Mouse (Mus musculus) gastrocnemius, postnatal 25 days (tissue): ENCODE measurements at regions not wholly inside any gene's neighbourhood (a gene's known extent, or its start where the extent isn't known, plus 50 kb on each side); places are given as distances from the start of the nearest gene placed in this dataset.

Source experiments
- DNase-seq: peaks from one replicate; pipeline ENCODE4 v3.0.0; 2022

DNA sequence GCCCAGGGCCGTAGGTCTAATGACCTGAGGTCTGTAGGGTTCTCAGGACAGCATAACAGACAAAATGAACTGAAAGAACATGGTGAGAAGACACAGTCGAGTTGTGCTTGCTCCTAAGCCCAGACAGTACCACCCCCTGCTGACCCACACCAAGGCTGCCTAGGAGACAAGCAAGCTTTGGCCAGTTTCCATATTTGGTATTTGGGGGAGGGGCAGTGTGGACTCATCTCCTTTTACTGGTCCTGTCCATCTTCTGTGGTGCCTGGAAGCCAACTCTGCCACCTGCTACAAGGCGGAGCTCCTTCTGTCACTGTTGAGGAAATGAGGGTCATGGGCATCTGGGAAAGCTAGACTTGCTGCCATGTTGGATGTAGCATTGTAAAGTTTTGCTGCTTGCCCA lies 68.9 kb downstream of the Tex29 start:
- no peak for DNase-seq

- DNase-seq, result no peak
These were observed 71.6 kb downstream of the Tex29 start for GRCm38 (mm10) chr8:11911639-11912450.

DNA sequence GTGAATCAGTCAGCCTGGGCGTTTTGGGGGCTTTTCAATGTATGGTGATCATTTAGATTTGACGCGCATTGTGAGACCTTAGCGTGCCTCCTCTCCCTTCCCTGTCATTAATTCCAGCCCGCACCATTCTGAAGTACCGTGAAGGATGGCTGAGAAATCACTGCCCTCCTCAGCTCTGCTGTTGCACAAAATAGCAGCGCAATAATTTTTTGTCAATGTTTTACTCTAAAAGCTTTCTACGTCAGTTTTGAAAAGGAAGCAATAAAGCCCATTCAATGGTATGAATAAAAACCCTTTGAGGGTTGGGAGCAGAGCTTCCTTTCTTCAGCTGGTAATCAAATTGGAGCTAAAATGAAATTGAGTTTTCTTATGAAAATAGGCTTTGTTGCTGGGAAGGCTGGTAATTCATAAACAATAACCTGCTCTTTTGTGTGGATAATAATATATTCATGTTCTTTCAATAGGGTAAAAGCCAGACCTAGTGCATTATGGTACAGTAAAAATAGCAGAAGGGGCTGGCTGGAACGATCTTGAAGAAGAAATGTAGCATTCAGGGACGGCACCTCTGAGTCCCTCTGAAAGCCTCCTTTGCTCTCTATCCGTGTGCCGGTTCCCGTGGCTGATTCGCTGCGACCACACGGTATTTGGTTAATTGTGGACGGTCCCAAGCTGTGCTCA lies 72.3 kb downstream of the Tex29 start:
- DNase-seq, result no peak

GRCm38 (mm10) chr8:11913129-11913900 lies 73.0 kb downstream of the Tex29 start:
- DNase-seq, result peak; percentile 56

GRCm38 (mm10) chr8:11914131-11914530 lies 73.9 kb downstream of the Tex29 start:
- no peak for DNase-seq

DNA sequence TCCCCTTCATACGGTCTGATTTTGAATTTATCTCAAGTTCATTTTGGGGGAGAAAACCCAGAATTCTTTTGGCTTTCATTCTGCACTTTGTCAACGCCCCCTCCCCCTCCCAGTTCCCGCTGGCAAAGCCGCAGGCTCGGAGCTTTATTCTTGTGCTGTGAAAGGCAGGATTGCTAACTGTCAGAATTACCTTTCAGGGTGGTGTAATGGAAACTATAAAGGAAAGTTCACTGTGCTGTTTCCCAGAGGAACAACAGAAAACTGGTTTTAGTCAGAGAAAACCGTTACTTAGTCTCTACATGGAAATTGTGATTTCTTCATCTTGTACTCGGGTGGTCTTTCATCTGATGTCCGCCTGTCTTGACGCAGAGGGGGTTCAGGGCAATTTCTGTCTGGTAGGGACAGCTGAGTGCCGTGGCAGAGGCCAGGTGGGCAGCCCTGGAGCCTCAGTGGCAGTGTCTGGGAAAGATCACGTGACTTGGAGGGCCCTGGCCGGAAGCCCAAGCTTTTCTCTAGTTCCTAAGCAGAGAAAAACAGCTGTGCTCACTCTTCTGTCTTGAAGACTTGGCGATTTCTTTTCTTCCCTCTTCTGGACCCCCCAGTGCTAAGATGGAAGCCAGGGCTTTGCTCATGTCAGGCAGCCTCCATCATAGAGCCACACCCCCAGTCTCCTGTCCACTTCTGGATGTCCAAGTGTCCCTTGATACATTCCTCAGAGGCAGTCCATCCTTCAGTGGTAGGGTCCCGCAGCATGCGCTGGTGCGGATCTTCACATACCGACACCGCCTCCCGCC lies 74.6 kb downstream of the Tex29 start:
- DNase-seq, result no peak

GRCm38 (mm10) chr8:11915721-11916120 lies 75.4 kb downstream of the Tex29 start:
- DNase-seq, result no peak

- no peak for DNase-seq
These were observed 79.6 kb downstream of the Tex29 start for GRCm38 (mm10) chr8:11919876-11920275.

DNA sequence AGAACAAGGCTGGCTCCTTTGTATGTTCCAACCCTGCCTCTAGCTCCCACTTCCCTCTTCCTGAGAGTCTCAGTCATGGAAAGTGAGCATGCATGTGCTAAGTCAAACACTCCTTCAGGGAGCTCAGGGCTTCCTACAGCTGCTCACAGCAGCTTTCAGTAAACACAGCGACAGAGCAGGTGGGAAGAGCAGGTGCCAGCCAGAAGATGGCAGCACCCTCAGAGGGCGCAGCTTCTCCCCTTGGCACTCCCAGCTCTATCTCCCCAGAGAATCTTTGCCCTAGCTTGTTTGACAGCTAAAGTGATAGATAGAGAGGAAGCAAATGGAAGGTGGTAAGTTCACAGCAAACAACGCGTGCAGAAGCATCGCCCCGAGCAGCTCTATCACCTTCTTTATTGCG lies 82.8 kb downstream of the Tex29 start:
- no peak for DNase-seq

DNA sequence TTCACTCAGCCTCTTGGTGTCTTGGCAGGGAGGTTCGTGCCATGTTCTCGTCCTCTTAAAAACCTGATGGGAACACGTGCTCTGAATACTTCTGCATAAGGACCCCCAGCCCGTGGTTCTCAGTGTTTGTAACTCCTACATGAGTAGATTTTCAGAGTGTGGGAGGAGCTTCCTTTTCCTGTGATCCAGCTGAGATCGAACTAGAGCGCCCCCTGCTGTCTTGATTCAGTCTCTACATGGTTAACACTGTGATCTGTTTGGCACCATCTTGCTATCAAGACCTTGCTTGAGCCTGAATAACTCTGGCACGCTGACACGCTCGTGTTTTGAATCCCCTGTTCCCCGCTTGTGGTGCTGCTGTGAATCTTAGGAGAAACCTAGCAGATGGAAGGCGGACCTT lies 83.9 kb downstream of the Tex29 start:
- peak; percentile 35 for DNase-seq

DNA sequence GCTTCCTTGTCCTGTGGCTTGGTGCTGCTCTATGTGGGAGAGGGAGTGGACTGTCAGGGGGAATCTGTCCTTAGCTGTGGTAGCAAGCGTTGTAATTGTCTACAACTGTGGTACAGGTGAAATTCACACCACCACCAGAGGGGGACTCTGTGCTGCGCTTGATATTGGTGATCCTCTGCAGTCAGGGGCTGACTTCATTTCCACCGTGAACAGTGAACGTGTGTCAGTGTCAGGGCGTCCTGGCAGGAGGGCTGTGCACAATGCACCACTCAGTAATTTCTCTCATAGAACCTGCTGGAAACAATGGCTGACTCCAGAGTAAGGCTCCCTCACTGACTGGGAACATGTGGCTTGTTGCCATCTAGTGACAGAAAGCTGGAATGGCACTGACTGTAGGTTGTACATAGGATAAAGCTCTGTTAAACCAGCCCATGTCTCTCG lies 102.6 kb downstream of the Tex29 start:
- no peak for DNase-seq

DNA sequence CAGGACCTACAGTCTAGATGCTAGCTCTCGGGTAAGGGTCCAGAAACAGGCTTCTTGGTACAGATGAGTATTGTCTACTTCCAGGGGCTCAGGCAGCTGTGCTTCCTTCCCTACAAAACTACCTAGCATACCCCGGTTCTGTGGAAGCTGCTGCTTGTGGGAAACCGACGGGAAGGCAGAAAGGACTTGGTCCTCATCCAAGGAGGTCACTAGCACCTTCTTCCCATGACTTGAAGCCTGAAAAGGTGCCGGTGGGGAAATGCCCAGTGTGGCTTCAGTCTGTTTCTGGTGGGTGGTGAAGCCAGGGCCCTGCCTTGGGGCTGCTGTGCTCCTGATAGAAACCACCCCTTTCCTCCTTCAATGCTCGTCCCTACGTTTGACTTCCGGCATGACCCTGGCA lies 107.5 kb downstream of the Tex29 start:
- no peak for DNase-seq

DNA sequence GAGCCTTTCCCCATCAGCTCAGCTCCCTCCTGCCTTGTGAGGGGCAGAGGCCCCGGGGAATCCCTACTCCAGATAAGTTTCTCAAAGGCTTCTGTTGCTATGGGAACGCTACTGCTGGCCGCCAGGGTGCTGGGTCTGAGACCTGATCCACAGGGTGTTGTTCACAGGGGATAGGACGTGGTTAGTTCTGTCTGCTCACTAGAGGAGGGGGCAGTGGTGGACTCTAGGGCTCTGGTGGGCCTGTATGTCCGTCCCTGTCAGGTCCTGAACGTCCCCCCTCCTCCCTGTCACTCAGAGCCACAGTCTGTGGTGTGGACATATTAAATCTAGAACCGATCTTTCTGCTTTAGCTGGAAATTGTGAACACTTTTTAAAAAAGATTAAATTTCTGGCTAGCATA lies 116.0 kb downstream of the Tex29 start:
- DNase-seq, result no peak

GRCm38 (mm10) chr8:11957046-11957783 lies 116.9 kb downstream of the Tex29 start:
- DNase-seq, result no peak

DNA sequence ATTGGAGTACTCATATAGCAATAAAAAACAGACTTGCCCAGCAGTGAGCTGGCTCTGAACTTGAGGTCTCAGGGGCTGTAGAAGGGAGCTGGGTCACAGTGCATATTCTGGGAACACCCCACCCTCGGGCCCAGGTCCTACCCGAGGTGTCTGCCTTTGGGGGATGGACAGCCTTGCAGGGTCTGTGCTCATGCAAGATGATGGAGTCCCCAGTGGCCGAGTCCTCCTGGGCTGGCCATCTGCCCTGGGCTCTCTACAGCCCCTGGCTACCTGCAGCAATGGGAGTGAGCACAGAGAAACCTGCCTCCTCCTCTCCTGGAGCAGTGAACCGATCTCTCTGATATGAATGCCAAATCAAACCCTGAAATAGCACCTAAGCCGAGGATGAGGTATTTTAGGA lies 117.9 kb downstream of the Tex29 start:
- DNase-seq, result no peak

GRCm38 (mm10) chr8:11959466-11959865 lies 119.2 kb downstream of the Tex29 start:
- DNase-seq, result no peak

DNA sequence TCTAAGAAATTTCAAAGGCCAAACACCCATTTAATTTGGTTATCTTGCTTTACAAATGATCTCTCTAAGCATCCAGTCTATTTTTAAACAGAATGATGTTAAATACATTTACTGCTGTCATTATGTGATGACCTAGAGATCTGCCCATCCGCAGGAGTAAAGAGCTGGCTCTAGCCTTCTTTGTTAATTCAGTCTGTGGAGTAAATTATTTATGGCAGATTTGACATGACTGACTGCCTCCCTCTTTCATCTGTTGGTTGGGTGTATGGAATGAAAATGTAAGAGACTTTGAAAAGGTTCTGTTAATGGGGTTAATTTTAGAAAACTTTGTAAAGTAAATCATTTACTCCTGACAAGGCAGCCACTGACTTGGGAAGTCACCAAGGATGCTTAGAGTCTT lies 123.3 kb downstream of the Tex29 start:
- no peak for DNase-seq

GRCm38 (mm10) chr8:11967670-11968069 lies 127.4 kb downstream of the Tex29 start:
- DNase-seq, result no peak

GRCm38 (mm10) chr8:11970515-11970914 lies 130.2 kb downstream of the Tex29 start:
- DNase-seq, result no peak

GRCm38 (mm10) chr8:11973436-11973835 lies 133.2 kb downstream of the Tex29 start:
- no peak for DNase-seq

DNA sequence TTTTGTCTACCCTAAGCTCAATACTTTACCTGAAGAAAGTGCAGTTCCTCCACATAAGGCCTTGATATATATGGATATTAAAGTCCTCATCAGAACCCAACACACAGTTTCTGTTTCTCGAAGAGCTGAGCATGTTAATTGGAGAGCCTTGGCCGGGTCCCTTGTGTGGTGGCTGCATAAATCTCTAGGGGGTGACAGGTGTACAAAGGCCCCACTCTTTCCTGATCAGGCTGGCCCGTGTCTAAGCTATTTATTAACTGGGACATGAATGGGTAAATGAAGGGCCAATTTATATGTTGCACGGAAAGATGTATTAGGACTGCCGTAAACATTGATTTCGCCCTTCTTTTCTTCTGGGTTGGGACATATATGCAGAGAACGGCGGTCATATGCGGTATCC lies 136.8 kb downstream of the Tex29 start:
- no peak for DNase-seq
